Mouse (Mus musculus): ENCODE measurements around the gene Zfp652. TPM values are rescaled to one million over a fixed set of nuclear protein-coding genes. Genes with fewer than 3 reads are reported as not detected.

Gene Zfp652
- total RNA-seq, 2 experiments from 2014 or later, result 20.6 to 32.0 TPM

DNA sequence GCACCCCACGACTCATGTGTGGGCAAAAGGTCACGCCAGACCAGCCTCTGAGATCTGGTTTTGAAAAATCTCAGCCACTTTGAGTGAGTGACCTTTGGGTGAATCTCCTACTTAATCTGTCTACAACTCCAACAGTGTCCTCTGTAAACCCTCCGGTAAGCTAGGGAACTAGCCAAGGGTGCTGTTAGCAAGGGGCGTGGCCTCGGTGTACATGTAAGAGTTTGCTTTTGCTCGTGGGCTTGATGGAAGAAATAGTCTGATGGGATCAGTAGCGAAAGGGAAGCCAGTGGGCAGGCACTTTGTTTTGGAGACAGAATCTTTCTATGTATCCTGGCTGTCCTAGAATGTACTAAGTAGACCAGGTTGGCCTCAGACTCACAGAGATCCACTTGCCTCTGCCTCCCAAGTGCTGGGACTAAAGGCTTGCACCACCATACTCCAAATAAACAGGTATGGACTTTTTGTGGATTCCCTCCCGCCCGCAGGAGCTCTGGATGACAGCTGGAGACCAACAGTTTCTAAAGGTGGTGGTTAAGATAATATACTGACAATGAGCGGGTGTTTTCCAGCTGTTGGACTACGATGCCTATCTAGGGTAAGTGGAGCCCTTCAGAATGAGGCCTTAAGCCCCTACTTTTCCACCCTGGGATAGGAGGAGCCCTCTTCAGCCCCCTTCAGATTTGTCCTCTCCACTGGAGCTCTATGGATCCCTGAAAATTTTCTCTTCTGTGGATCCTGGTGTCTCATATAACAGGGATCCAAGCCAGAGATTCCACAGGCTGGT is 115.9 kb downstream of the Zfp652 start:
- no peak for ATAC-seq (ENCODE audit: poor library complexity, severe bottlenecking)

DNA sequence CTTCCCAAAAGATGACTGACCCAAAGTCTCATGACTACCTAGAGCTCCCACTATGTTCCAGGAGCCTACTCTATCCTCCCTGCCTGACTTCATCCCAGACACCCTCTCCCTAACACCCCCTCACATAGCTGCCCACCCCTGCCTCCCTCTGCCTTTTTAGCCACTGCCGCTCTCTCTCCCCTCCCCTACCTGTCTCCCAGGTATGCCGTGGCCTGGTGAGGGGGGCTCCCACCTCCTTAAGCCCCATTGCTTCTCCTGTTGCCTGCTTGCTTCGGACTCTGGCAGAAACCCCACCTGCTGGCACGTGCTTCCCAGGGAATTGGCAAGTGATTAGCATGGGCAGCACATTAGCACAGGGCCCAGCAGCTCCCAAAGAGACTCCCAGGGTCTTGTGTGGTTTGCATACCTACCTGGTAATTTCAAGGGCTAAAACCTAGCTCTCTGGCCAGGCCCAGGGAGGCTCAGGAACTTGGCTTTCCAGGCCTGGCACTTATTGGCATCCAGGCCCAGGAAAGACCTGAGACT is 117.1 kb downstream of the Zfp652 start:
- no peak for ATAC-seq (ENCODE audit: poor library complexity, severe bottlenecking)

GRCm38 (mm10) chr11:95830411-95831275 is 118.2 kb downstream of the Zfp652 start:
- ATAC-seq (ENCODE audit: poor library complexity, severe bottlenecking), result no peak

GRCm38 (mm10) chr11:95831276-95831619 is 118.8 kb downstream of the Zfp652 start:
- ATAC-seq (ENCODE audit: poor library complexity, severe bottlenecking), result no peak

GRCm38 (mm10) chr11:95831641-95832040 is 119.2 kb downstream of the Zfp652 start:
- no peak for ATAC-seq (ENCODE audit: poor library complexity, severe bottlenecking)

- no peak for ATAC-seq (ENCODE audit: poor library complexity, severe bottlenecking)
Measured at GRCm38 (mm10) chr11:95832129-95833005, 119.9 kb downstream of the Zfp652 start.

DNA sequence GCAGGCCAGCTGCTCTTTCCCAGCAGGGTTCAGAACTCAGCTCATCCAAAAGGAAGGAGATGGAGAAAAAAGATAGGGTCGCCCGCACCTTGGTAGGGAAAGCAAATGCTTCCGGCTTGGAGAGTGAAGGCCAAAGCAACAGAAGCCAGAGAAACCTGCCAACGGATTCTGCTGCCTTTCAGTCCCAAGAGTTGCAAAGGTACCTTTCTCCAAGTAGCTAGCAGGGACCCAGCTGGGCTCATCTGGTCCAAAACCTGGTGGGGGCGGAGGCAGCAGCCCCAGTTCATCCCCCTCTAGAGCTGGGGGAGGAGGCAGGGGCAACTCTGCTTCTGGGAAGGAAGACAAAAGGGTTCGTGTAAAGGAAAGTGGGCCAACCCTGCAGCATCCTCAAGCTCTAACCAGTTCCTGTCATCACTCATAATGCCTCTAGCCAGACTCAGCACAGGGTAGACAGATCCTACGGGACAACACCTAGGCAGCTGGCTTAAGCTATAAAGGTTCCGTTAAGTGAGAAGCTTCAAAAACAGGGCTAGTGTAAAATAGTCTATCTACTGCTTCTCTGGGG is 120.6 kb downstream of the Zfp652 start:
- ATAC-seq (ENCODE audit: poor library complexity, severe bottlenecking), result no peak

DNA sequence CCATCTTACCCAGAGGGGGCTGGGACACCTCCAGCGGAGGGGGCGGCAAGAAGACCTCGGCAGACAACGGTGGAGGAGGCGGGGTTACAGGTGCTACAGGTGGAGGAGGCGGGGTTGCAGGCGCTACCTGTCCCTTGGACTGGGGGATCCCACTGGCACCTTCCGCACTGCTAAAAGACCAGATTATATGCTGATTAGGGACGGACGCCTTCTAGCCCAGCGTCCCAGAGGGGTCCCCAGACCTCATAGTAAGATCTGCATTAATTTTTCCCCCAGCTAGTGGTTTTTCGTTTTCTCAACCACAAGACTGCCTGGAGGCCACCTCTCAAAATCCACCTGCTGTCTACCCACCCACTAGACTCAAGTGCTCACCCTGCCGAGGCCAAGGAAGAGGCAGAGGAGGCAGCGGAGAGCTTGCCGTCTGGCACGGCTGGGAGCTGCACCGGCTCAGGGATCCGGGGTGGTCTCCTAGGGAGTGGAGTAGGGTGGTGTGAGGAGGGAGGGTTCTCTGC is 121.2 kb downstream of the Zfp652 start:
- no peak for ATAC-seq (ENCODE audit: poor library complexity, severe bottlenecking)

DNA sequence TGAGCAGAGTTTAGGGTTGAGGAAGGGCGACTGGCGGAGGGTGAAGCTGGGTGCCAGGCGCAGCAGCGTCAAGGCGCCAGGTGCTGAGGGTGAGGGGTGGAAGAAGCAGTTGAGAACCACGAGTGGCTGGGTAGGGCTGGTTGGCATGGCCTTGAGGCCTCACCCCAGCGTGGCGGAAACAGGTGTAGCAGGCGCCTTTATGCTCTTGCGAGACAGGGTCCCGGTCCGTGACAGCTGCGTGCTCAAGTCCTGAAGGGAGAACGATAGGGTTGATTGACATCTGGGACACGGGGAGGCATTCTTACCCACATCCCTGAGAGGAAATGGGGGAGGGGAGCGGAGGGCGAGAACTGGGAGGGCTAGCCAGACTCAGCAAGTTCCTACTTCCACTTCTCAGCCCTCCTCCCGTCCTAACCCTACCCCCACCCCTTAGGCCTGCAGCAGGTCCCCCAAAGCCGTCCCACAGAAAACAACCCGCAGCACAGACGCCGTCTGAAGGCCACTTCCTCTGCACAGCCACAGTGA is 121.7 kb downstream of the Zfp652 start:
- peak; percentile 58 for ATAC-seq (ENCODE audit: poor library complexity, severe bottlenecking)

GRCm38 (mm10) chr11:95834742-95835710 is 122.6 kb downstream of the Zfp652 start:
- ATAC-seq (ENCODE audit: poor library complexity, severe bottlenecking), result peak; percentile 41

DNA sequence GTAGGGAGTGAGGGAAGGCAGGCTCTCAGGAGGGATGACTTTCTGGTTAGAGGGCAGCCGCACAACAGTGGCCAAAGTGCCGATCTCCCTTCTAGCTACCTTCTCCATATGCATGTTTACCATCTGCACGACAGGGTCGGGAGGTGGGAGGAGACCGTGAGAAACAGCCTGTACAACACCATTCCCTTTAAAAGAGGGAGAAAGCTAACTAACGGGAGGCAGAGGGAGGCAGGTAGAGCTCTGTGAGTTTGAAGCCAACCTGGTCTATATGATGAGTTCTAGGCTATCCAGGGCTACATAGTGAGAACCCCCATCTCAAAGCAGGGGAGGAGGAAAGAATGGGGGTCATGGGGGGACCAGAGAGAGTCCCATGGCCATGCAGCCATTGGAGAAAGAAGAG is 123.4 kb downstream of the Zfp652 start:
- ATAC-seq (ENCODE audit: poor library complexity, severe bottlenecking), result no peak

DNA sequence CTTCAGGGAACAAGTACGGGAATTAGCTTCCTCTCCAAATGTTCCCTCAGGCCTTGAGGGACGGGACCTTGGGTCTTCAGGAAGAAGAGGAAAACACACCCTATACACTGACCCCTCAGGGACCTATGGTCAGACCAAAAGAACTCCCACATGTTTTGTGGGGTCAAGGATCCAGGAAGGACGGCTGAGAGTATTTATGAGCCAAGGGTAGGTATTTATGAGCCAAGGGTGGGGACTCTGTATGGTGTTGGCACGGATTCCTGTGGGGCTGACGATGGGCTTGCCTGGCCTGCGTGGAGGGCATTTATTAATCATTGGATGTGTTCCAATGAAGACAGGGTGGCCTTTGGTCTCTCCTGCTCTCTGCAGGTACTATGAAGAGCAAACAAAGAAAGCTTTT is 124.0 kb downstream of the Zfp652 start:
- ATAC-seq (ENCODE audit: poor library complexity, severe bottlenecking), result no peak

DNA sequence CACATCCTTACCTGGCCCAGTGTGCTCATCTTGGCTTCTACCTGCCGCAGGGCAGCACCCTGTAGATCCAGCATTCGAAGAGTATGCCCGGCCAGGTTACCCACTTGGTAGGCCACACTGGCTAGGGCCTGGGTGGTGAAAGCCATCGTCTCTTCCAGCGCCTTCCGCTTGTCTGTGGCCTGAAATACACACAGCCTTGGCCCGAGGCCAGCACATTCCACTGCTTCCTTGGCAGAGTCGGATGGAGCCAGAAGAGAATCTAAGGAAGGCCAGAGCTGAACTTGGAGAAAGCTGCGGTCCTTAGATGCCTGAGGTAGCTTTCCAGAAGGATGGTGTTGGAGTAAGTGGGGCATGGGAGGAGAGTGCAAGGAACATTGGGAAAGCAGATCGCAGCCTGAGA is 124.6 kb downstream of the Zfp652 start, which contains the start of gene Gngt2:
TSS of gene Gngt2 (plus strand) at position 158 of the 400 bp plus-strand sequence.
- no peak for ATAC-seq (ENCODE audit: poor library complexity, severe bottlenecking)

GRCm38 (mm10) chr11:95838598-95838997 is 126.1 kb downstream of the Zfp652 start:
- no peak for ATAC-seq (ENCODE audit: poor library complexity, severe bottlenecking)

- no peak for ATAC-seq (ENCODE audit: poor library complexity, severe bottlenecking)
Measured at GRCm38 (mm10) chr11:95838999-95839868, 126.8 kb downstream of the Zfp652 start.

GRCm38 (mm10) chr11:95840694-95841497 is 128.4 kb downstream of the Zfp652 start:
- ATAC-seq (ENCODE audit: poor library complexity, severe bottlenecking), result no peak

GRCm38 (mm10) chr11:95841498-95841830 is 129.0 kb downstream of the Zfp652 start:
- no peak for ATAC-seq (ENCODE audit: poor library complexity, severe bottlenecking)

All from megakaryocyte, adult 5-6 weeks (primary cell).